Mouse (Mus musculus) midbrain, postnatal 0 days (tissue): ENCODE results near the gene Mrpl49. TPM values are rescaled to one million over a fixed set of nuclear protein-coding genes. Genes with fewer than 3 reads are reported as not detected.

Source experiments
- ATAC-seq: fragments of 200-750 bp; cut with Nextera tagmentation; 2 replicates; pipeline ENCODE4 v1.8.0; 2017; ENCODE audit warnings: moderate number of reproducible peaks, mild to moderate bottlenecking, moderate TSS enrichment, moderate library complexity; ENCODE audit not compliant: low FRiP score
- DNase-seq: peaks from one replicate; pipeline ENCODE4 v3.0.0-alpha.2; 2015; ENCODE audit warnings: low spot score
- H3K27ac ChIP-seq: fragments of 300-500 bp; sonication (generic); 2 replicates; pipeline ENCODE4 v1.5.1; 2014; ENCODE audit warnings: low read depth, mild to moderate bottlenecking, low read length, mixed read lengths
- H3K27me3 ChIP-seq: fragments of 300-500 bp; sonication (generic); 2 replicates; pipeline ENCODE4 v1.6.1; 2014; ENCODE audit warnings: low read length, control low read depth, mixed read lengths; ENCODE audit not compliant: insufficient read depth
- H3K36me3 ChIP-seq: fragments of 300-500 bp; sonication (generic); 2 replicates; pipeline ENCODE4 v1.6.1; 2014; ENCODE audit warnings: low read length, control low read depth, mixed read lengths; ENCODE audit not compliant: insufficient read depth
- H3K4me1 ChIP-seq: fragments of 300-500 bp; sonication (generic); 2 replicates; pipeline ENCODE4 v1.6.1; 2014; ENCODE audit warnings: mild to moderate bottlenecking, control low read depth, antibody characterized with exemption, low read length, mixed read lengths; ENCODE audit not compliant: insufficient read depth
- H3K4me2 ChIP-seq: fragments of 300-500 bp; sonication (generic); 2 replicates; pipeline ENCODE4 v1.6.1; 2014; ENCODE audit warnings: low read depth, mild to moderate bottlenecking, low read length, mixed read lengths; ENCODE audit not compliant: poor library complexity, severe bottlenecking
- H3K4me3 ChIP-seq: fragments of 300-500 bp; sonication (generic); 2 replicates; pipeline ENCODE4 v1.5.1; 2014; ENCODE audit warnings: low read depth, mild to moderate bottlenecking, low read length, moderate library complexity
- H3K9ac ChIP-seq: fragments of 300-500 bp; sonication (generic); replicated peaks from 2 replicates; pipeline ENCODE4 v1.6.1; 2014; ENCODE audit warnings: mild to moderate bottlenecking, low read length, moderate library complexity, mixed read lengths; ENCODE audit not compliant: poor library complexity, severe bottlenecking
- H3K9me3 ChIP-seq: fragments of 300-500 bp; sonication (generic); 2 replicates; pipeline ENCODE4 v1.6.1; 2016; ENCODE audit warnings: low read length, control low read depth
- CTCF ChIP-seq: IDR thresholded peaks from 2 replicates; pipeline ENCODE4 v1.5.1; 2016; ENCODE audit warnings: antibody characterized with exemption, mild to moderate bottlenecking
- WGBS: fragments of 180-500 bp; shearing (Covaris S2); extraction: QIAGEN DNeasy Blood & Tissue Kit; methylation state at CpG from one replicate; pipeline ENCODE4 v1.1.7; 2014; 5-methylcytosine and 5-hydroxymethylcytosine counted together
- polyA plus RNA-seq: library from polyadenylated mRNA; unstranded; fragments of >200 nt; fragmentation: Nextera tagmentation; extraction: Ambion mirVana; gene quantifications from 2 replicates; pipeline ENCODE4 v1.2.1, GENCODE M21; 2015
- total RNA-seq: library from RNA; depleted of rRNA; stranded (reverse); fragments of >200 nt; gene quantifications from 2 replicates; pipeline ENCODE4 v1.2.3, GENCODE M21; 2014

Mrpl49 gene
- total and polyA plus RNA-seq, 2 experiments from 2014 or later = 34.7 to 50.0 TPM

- no peak for TF ChIP-seq CTCF
- 86% methylated on average over 7 of the region's 7 CpGs for WGBS
- H3K9ac ChIP-seq = no peak overlapping the region
- no peak overlapping the region for H3K4me2 ChIP-seq
- H3K27me3 ChIP-seq = no peaks in the 10 kb centered on the region
- H3K36me3 ChIP-seq = peaks cover 61% of the 10 kb centered on the region
- no peak overlapping the region for H3K4me3 ChIP-seq
- H3K4me1 ChIP-seq = 0 out of 2 replicates have a peak, but pooled peaks cover 7% of the 10 kb centered on the region
- ATAC-seq = no peak
- no peak for DNase-seq
- no peaks in the 10 kb centered on the region for H3K9me3 ChIP-seq
- H3K27ac ChIP-seq = no peak overlapping the region
These were observed 5.1 kb downstream of the Mrpl49 start for GRCm38 (mm10) chr19:6052516-6052915.

- no peak for DNase-seq
- Histone ChIP-seq H3K4me2 (no peak overlapping the region), H3K9ac (no peak overlapping the region), H3K36me3 (peaks cover 56% of the 10 kb centered on the region), H3K4me1 (peaks cover 10% of the 10 kb centered on the region), H3K9me3 (no peaks in the 10 kb centered on the region), H3K27me3 (no peaks in the 10 kb centered on the region), H3K4me3 (no peak overlapping the region), H3K27ac (no peak overlapping the region)
- WGBS = 86% methylated on average over 11 of the region's 11 CpGs
- TF ChIP-seq CTCF = no peak
- no peak for ATAC-seq
These were observed 8.7 kb downstream of the Mrpl49 start for GRCm38 (mm10) chr19:6048681-6049410.

GRCm38 (mm10) chr19:6047899-6048166 is 9.8 kb downstream of the Mrpl49 start:
- DNase-seq = no peak
- Histone ChIP-seq H3K9me3 (no peaks in the 10 kb centered on the region), H3K4me1 (peaks cover 10% of the 10 kb centered on the region), H3K4me2 (peak overlapping the region; percentile 97), H3K36me3 (peaks cover 48% of the 10 kb centered on the region), H3K27me3 (no peaks in the 10 kb centered on the region), H3K4me3 (peak overlapping the region; percentile 65), H3K27ac (no peak overlapping the region), H3K9ac (peak overlapping the region; percentile 80; the same call in 1 of the 2 replicates)
- no peak for TF ChIP-seq CTCF
- WGBS = 86% methylated on average over 8 of the region's 8 CpGs
- no peak for ATAC-seq

GRCm38 (mm10) chr19:6047154-6047898 is 10.3 kb downstream of the Mrpl49 start:
- 2% methylated on average over 42 of the region's 44 CpGs for WGBS
- peak; percentile 12; the same call in 1 of the 2 replicates for ATAC-seq
- Histone ChIP-seq H3K4me1 (peaks cover 10% of the 10 kb centered on the region), H3K4me2 (peak overlapping the region; percentile 97), H3K27ac (peak overlapping the region; percentile 97), H3K4me3 (peak overlapping the region; percentile 65), H3K9me3 (no peaks in the 10 kb centered on the region), H3K9ac (peak overlapping the region; percentile 80), H3K27me3 (no peaks in the 10 kb centered on the region), H3K36me3 (peaks cover 43% of the 10 kb centered on the region)
- 0 out of 2 replicates have a peak, but pooled peaks have one; percentile 7 for TF ChIP-seq CTCF
- DNase-seq = no peak

- TF ChIP-seq CTCF = no peak
- Histone ChIP-seq H3K9ac (peak within 1 kb of the TSS; percentile 80), H3K27ac (peak within 1 kb of the TSS; percentile 97), H3K4me3 (peak within 1 kb of the TSS; percentile 65), H3K36me3 (peaks cover 35% of the 10 kb centered on the region), H3K9me3 (no peaks in the 10 kb centered on the region), H3K27me3 (no peaks in the 10 kb centered on the region), H3K4me2 (peak within 1 kb of the TSS; percentile 97), H3K4me1 (peaks cover 10% of the 10 kb centered on the region)
- under 1% methylated on average over 65 of the region's 65 CpGs for WGBS
- peak; percentile 89 for ATAC-seq
- peak; percentile 97 for DNase-seq
These were observed 11.1 kb downstream of the Mrpl49 start, which contains the start of gene Syvn1 for GRCm38 (mm10) chr19:6046294-6047153. Syvn1 (plus strand) TSS chr19:6046576.
